In genomic region chr8:44934850-44935497, GRCm38 (mm10) we compare ENCODE assay signal across 8 mouse cellular contexts. TPM values are rescaled to one million over a fixed set of nuclear protein-coding genes. Genes with fewer than 3 reads are reported as not detected.
DNase-seq lines count a peak whose midpoint lies in the region; ATAC-seq lines count a peak whose summit lies in the region.

Gene Fat1, plus strand, starts transcription at chr8:44935447.

- H3K4me1 ChIP-seq in hindbrain, embryonic 12.5 days, result peaks cover 7% of the 10 kb centered on the region

- no peaks in the 10 kb centered on the region for H3K27me3 ChIP-seq in hindbrain, embryonic 12.5 days

- peak; percentile 76 to 87 for DNase-seq in adrenal gland, adult 18-20 months (ENCODE audit: low spot score in 2 of 2)
- DNase-seq in cerebellum, postnatal 36 days, result peak; percentile 90 to 92
- peak; percentile 78 for DNase-seq in gastrocnemius, adult 18-20 months (ENCODE audit: low spot score)
- DNase-seq in layer of hippocampus, postnatal 25 days (ENCODE audit: extremely low spot score in 1 of 2, low spot score in 1 of 2), result peak; percentile 61 to 64
- peak; percentile 93 for DNase-seq in lung, postnatal 14 days
- DNase-seq in right cerebral cortex, postnatal 14 days, result peak; percentile 78

- H3K9me3 ChIP-seq in hindbrain, embryonic 12.5 days (replicated peaks), result no peaks in the 10 kb centered on the region

- peak; percentile 59 for ATAC-seq in hindbrain, embryonic 12.5 days (ENCODE audit: low FRiP score)
- ATAC-seq in megakaryocyte progenitor cell, adult 5-6 weeks (replicated peaks; ENCODE audit: poor library complexity), result no peak

- peak within 1 kb of the TSS; percentile 69 for H3K4me3 ChIP-seq in hindbrain, embryonic 12.5 days

- no peaks in the 10 kb centered on the region for H3K36me3 ChIP-seq in hindbrain, embryonic 12.5 days

- peak within 1 kb of the TSS; percentile 67 for H3K9ac ChIP-seq in hindbrain, embryonic 12.5 days

- WGBS in hindbrain, embryonic 12.5 days, result under 1% methylated on average over 49 of the region's 49 CpGs

- H3K27ac ChIP-seq in hindbrain, embryonic 12.5 days, result peak within 1 kb of the TSS; percentile 82

- peak within 1 kb of the TSS; percentile 84 for H3K4me2 ChIP-seq in hindbrain, embryonic 12.5 days (replicated peaks)

RNA-seq across cellular contexts. Expression of gene Fat1, which starts in this region (rescaled TPM):
- 10 to 100 TPM; 40.1 to 46.3 TPM for total RNA-seq in adrenal gland, adult 18-20 months (2021)
- total RNA-seq in gastrocnemius, adult 18-20 months (2021), result 1 to 10 TPM; 2.1 to 2.7 TPM
- polyA plus RNA-seq in hindbrain, embryonic 12.5 days (2016; fragmentation: Nextera tagmentation; extraction: Ambion mirVana), result 19.6 and 24.3 TPM in 2 replicates
- 10 to 100 TPM; 22.7 to 28.7 TPM for total RNA-seq in layer of hippocampus, postnatal 25 days (2021)
- total RNA-seq in megakaryocyte progenitor cell, adult 5-6 weeks (2015), result not detected in 2 replicates
- total RNA-seq in megakaryocyte progenitor cell, adult 5-6 weeks (2017), result 0.03 TPM in 1 of 2 replicates, not detected in the other

Comparison
In these comparisons a context has a peak if more than half of its experiments do, and no peak if none do; other contexts are left out.
1. RNA of gene Fat1 (total RNA-seq): 40.1 to 46.3 TPM in adrenal gland, adult 18-20 months and 22.7 to 28.7 TPM in layer of hippocampus, postnatal 25 days; 2.1 to 2.7 TPM in gastrocnemius, adult 18-20 months and 0.03 TPM in megakaryocyte progenitor cell, adult 5-6 weeks; every median in the first group is over 4 times any median in the second.
2. Peak in every context shown above with its lines, with median percentiles within 50 percentile points of each other: DNase-seq.